Mouse (Mus musculus): Measurements from ENCODE around the gene Krt17.

DNA sequence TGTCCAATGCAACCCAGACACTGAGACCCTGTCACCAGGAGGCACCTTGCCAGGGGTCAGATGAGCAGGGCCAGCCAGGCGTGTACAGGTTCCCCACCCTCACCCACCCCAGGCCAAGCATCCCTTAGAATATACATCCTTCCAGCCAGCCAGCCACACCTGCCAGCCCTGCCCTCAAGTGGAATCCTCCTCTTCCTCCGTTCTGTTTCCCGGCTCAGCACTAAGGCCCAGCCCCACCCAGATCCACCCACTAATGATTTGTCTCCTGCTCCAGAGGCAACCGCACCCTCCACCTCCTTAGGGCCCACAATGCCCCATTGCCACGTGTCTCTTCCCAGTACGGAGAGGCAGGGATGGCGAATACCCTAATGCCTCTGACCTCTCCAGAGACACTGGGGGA is 13.9 kb upstream of the Krt17 start:
- TF ChIP-seq CTCF (IDR thresholded peaks at IDR 0.05; ENCODE audit: low read depth, low read length) (no peak), POLR2A (IDR thresholded peaks at IDR 0.05; ENCODE audit: insufficient read depth, low read length) (no peak)

Measured in ES-Bruce4 (cell line).